Mouse (Mus musculus) brain, embryonic 14.5 days (tissue): Measurements from ENCODE around the gene Mafg. TPM values are rescaled to one million over a fixed set of nuclear protein-coding genes. Genes with fewer than 3 reads are reported as not detected.

Experiments
- DNase-seq: peaks from one replicate; pipeline ENCODE4 v3.0.0-alpha.2; 2011; ENCODE audit warnings: low read depth
- CTCF ChIP-seq: fragments of 200-500 bp; IDR thresholded peaks from 2 replicates; pipeline ENCODE4 v1.5.1; 2012; ENCODE audit warnings: inconsistent platforms, mild to moderate bottlenecking, moderate library complexity, borderline replicate concordance; ENCODE audit not compliant: insufficient read depth, insufficient read length; ENCODE audit errors: extremely low read depth
- POLR2A ChIP-seq: fragments of 200-500 bp; IDR thresholded peaks from 2 replicates; pipeline ENCODE4 v1.6.1; 2012; ENCODE audit warnings: mild to moderate bottlenecking, inconsistent platforms, borderline replicate concordance; ENCODE audit not compliant: poor library complexity, insufficient read depth, insufficient read length, severe bottlenecking; ENCODE audit errors: extremely low read depth
- polyA plus RNA-seq: library from polyadenylated mRNA; depleted of rRNA; stranded (reverse); fragments of >200 nt; gene quantifications from 2 replicates; pipeline ENCODE4 v1.2.3, GENCODE M21; 2012

Mafg gene
- polyA plus RNA-seq, 1 experiment, result 57.4 TPM

- TF ChIP-seq POLR2A, result no peak
- no peak for TF ChIP-seq CTCF
- no peak for DNase-seq
These were observed 6.5 kb downstream of the Mafg start for GRCm38 (mm10) chr11:120626785-120627467.

- TF ChIP-seq CTCF (no peak), POLR2A (no peak)
- DNase-seq, result no peak
These were observed 8.1 kb downstream of the Mafg start, which contains the start of gene Sirt7 for GRCm38 (mm10) chr11:120625152-120625775. Gene Sirt7 (minus strand): TSS chr11:120625240.

GRCm38 (mm10) chr11:120624680-120625111, 8.7 kb downstream of the Mafg start:
- peak; percentile 95 for DNase-seq
- no peak for TF ChIP-seq CTCF
- TF ChIP-seq POLR2A, result peak; percentile 68; the same call in 1 of the 2 replicates

- peak; percentile 65 for DNase-seq
These were observed 9.3 kb downstream of the Mafg start for GRCm38 (mm10) chr11:120623961-120624679.

GRCm38 (mm10) chr11:120622805-120623204, 10.6 kb downstream of the Mafg start:
- no peak for TF ChIP-seq POLR2A
- TF ChIP-seq CTCF, result no peak
- DNase-seq, result no peak

More at GRCm38 (mm10) chr11:120623961-120624679, 9.3 kb downstream of the Mafg start:
- peak; percentile 61 for TF ChIP-seq CTCF
- no peak for TF ChIP-seq POLR2A

- no peak for TF ChIP-seq POLR2A
- no peak for TF ChIP-seq CTCF
These were observed 13.2 kb downstream of the Mafg start for GRCm38 (mm10) chr11:120620195-120620594.

GRCm38 (mm10) chr11:120618619-120619535, 14.5 kb downstream of the Mafg start:
- TF ChIP-seq POLR2A (no peak), CTCF (no peak)
- no peak for DNase-seq

More at GRCm38 (mm10) chr11:120620195-120620594, 13.2 kb downstream of the Mafg start:
- no peak for DNase-seq

GRCm38 (mm10) chr11:120617519-120618112, 15.8 kb downstream of the Mafg start, which contains the start of gene Pcyt2:
Gene Pcyt2 (minus strand): TSS chr11:120617936.
- DNase-seq, result peak; percentile 95

GRCm38 (mm10) chr11:120616617-120617294, 16.6 kb downstream of the Mafg start:
- TF ChIP-seq POLR2A, result no peak
- no peak for TF ChIP-seq CTCF
- no peak for DNase-seq

More at GRCm38 (mm10) chr11:120617519-120618112, 15.8 kb downstream of the Mafg start, which contains the start of gene Pcyt2:
- TF ChIP-seq CTCF (no peak), POLR2A (peak; percentile 64; the same call in 1 of the 2 replicates)
